Mouse (Mus musculus) CD4-positive naive resting alpha-beta T cell, adult 57 days (primary cell): ENCODE measurements around the gene Lipn. TPM values are rescaled to one million over a fixed set of nuclear protein-coding genes. Genes with fewer than 3 reads are reported as not detected.

Experiments used
- total RNA-seq: library from RNA; stranded (reverse); gene quantifications from one replicate; pipeline ENCODE4 v1.2.4, GENCODE M21; 2023

Gene Lipn
- not detected for total RNA-seq

DNA sequence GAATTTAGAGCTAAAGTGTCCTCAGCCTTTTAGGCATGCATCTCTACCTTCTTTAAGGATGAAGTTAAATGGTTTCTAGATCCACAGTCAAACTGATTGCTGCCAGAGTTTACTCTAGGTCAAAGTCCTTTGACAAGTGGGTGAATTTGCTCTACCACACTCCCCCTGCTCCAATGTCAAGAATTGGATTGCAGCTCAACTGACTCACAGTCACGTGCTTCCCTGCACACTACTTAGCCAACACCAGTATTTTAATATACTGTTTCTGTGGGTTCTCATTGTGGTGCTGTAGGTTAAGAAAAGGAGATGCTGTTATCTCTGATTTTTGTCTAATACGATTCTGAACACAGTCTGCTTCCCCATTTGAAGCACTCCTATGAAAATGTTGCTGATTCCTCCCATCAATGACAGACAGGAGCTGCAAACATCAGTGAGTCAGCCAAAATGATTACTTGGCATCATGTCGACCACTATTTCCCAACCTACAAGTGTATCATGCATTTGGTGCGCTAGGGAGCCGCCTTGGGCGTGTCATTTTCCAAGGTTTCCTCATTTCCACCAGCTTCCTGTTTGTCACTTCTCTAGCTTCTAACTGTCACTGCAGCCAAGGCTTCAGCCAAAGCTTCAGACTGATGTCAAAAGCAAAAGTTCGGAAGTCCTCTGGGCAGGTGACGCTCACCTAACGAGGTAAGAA, at the start of gene Lipn:
Gene Lipn (plus strand): TSS at position 580 of the 694 bp plus-strand sequence.

DNA sequence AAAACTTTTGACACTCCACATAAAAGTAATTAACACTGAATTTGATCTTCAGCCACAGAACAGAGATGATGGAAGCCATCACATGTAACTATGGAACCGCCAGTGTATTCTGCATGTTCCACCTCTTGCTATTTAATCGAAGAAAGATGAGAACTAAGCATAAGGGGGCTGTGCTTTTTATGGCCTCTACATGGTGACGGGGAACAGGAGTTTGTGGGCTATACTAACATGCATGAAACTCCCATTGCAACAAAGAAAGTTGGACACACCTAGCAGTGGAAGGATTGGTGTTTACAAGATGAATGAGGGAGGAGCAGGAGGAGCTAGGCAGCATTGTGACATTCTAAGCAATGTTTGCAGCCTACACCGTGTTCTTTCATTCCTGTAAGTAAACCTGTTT, 33.5 kb downstream of the Lipn start, which contains the start of gene Lipm:
Gene Lipm (plus strand): TSS at position 301 of the 400 bp plus-strand sequence.

Other genes with a start within 250 kb of the Lipn start
- gene Lipf, start 106.2 kb upstream of the Lipn start, total RNA-seq, result not detected
- not detected for gene Lipk, start 59.1 kb upstream of the Lipn start, total RNA-seq
- not detected for gene Lipm, start 33.6 kb downstream of the Lipn start, total RNA-seq
- not detected for gene Ankrd22, start 98.7 kb downstream of the Lipn start, total RNA-seq
- 58.3 TPM for gene Stambpl1, start 124.9 kb downstream of the Lipn start, total RNA-seq
- 1.2 TPM for gene Acta2, start 188.2 kb downstream of the Lipn start, total RNA-seq
- 31.3 TPM for gene Fas, start 223.3 kb downstream of the Lipn start, total RNA-seq